Mouse (Mus musculus) cerebellum, postnatal 4 days (tissue): Measurements from ENCODE around the gene Rpl18.

Experiments
- DNase-seq, 2 experiments: peaks; one replicate each; pipeline ENCODE4 v3.0.0; 2022; ENCODE audit warnings: low spot score in 2 of 2, mixed read lengths in 1 of 2

The Rpl18 gene

DNA sequence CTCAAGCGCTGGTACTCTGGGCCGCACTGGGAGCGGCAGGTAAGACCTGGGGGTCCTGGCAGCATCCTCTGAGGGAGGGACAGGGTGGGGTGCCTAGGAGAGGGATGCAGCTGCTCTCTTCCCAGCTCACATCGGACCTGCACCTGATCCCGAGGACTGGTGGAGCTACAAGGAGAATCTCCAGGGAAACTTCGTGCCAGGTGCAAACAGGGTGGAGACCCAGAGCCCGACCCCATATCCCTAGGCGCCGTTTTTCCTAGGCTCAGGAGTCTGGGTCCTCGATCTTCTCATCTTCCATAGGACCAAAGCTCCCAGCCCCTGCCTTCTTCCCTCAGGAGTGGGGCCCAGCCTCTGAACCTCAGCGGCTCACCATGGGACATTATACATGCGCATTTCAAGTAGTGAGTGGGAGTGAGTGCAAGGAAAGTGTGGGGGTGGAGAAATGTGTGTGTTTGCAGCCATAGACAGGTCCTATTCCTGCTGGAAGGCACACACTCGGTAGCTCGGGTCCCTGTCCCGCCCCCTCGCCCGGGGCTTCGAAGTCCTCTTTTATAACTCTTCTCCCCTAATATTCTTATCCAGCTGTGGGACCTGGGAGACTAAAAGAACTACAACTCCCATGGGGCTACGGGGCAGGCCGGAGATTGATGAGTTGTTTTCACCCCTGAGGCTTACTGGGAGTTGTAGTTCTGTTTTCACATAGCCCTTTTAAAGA lies 14.8 kb upstream of the Rpl18 start:
- DNase-seq, result peak in 1 of 2 experiments; percentile 59

DNA sequence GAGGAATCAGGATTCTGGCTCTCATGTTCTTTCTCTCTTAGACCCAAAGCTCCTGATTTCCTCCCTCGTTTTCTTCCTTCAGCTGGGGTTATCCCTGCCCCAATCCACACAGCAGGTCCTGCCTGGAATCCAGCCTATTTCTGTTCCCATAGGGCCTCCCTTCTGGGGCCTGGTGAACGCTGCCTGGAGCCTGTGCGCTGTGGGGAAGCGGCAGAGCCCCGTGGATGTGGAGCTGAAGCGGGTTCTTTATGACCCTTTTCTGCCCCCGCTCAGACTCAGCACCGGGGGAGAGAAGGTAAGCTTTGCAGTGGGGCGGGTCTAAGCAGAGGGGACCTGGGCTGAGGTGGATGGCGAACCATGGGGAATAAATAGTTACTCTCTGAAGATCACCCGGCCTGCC lies 14.2 kb upstream of the Rpl18 start:
- DNase-seq, result no peak

DNA sequence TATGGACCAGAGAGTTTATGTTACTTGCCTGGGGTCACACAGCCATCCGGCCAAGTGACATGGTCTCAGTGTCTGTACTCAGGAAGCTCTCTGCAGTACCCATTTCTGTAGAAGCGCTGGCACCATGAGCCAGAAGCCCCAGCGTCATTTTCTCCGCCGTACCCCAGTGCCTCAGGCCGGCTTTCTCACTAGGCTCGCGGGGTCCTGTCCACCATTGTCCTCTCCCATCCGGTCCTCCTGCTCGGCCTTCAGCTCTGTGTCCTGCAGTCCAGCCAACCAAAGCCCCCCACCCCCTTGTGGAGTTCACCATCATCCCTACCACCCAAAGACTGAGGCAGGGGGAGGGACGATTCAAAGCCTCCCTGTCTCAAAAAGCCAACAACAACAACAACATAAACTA lies 13.7 kb upstream of the Rpl18 start:
- no peak for DNase-seq

DNA sequence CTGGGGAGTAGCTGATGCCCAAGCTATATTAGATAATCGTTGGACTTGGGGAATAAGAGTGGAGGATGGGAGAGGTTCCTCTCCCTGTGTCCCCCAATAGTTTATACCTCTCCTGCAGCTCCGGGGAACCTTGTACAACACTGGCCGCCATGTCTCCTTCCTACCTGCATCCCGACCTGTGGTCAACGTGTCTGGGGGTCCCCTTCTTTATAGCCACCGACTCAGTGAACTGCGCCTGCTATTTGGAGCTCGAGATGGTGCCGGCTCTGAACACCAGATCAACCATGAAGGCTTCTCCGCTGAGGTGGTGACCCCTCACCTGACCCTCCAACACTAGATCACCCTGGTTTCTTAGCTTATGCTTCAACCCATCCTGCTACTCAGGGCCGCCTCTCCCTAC lies 12.9 kb upstream of the Rpl18 start:
- DNase-seq, result no peak

DNA sequence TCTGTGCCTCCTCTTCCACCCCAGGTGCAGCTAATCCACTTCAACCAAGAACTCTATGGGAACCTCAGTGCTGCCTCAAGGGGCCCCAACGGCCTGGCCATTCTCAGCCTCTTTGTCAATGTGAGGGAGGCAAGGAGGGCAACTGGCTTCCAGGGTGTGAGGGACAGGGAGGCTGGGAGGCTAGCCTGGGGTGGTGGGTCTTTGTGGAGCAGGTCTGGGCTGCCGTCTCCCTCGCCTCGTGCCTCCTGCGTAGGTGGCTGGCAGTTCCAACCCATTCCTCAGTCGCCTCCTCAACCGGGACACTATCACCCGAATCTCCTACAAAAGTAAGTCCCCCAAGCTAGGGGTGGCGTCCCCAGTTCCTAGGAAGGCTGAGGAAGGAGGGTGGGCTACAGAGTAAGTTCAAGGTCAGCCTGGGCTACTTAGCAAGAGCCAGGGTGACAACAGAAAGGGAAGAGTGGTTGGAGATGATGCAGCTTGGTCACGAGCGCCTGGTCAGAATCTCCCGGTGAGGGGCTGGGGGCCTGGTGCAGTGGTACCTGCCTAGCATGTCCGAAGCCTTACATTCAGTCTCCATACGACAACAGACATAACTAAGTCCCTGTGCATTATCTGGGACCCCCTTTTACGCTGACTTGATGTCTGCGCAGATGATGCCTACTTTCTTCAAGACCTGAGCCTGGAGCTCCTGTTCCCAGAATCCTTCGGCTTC lies 12.3 kb upstream of the Rpl18 start:
- DNase-seq, result no peak

DNA sequence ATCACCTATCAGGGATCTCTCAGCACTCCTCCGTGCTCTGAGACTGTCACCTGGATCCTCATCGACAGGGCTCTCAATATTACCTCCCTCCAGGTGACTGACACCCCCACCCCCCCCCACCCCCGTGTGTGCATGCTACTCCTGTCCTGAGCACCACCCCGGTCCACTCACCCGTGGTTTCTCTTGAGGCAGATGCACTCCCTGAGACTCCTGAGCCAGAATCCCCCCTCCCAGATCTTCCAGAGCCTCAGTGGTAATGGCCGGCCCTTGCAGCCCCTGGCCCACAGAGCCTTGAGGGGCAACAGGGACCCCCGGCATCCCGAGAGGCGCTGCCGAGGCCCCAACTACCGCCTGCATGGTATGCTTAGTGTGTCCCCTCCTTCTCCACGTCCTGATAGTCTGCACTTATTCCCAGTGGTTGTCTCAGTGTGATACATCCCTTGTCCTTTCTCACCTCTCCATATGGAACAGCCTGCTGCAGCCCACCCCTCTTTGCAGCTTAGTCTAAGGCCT lies 11.7 kb upstream of the Rpl18 start:
- no peak for DNase-seq

DNA sequence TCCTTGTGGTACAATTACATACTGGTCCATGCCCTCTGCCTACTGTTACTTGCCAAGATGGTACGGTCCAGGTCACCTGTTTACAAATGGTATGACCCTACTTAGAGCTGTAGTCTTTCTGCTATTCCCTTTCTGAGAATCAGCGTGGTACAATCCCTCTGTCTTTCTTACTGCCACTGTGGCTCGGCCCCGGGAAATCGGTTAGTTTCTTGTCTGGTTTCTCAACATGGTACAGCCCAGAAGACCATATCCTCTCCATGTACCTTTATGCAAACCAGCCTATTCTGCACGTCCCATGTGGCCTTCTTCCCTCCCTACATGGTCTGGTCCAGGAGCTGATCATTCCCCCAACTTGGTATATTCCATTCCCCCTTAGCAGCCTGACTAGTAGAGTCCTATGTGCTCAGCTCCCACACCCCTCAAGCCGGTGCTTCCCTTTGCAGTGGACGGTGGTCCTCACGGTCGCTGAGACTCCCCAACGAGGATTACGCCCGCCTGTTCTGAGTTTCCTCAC lies 11.2 kb upstream of the Rpl18 start:
- DNase-seq, result peak in 1 of 2 experiments; percentile 68

DNA sequence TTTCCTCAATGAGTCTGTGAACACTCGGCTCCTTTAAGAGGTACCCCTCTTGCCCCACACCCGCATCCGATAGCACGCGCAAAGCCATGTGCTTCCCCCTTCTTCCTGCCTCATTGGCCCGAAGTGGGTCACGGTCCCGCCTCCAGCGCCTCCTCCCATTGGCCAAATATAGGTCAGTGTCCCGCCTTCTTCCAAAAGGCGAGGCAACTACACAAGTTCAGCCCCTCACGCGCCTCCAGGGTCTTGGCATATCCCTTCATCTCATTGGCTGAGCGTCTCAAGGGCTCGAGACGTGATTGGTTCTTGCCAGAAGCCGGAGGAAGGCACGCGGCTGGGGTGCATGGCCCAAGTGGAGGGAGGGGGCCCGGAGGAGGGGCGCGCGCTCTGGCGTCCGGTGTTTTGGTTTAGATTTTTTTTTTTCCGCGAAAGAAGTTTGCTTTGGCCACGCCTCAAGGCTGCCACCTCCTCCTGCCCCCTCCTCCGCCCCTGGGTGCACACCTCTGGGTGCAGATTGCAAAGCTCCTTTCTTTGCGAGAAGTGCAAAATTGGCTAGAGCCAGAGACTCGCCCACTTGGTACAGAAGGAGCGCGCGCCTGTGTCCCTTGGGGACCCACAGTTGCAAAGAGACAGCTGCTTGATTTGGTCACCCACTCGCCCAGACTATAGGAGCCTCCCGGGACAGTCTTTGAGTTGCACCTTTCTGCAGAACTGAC lies 10.4 kb upstream of the Rpl18 start, which contains the start of gene Dbp:
TSS of gene Dbp (plus strand) at position 359 of the 713 bp plus-strand sequence.
- peak; percentile 88 to 97 for DNase-seq

DNA sequence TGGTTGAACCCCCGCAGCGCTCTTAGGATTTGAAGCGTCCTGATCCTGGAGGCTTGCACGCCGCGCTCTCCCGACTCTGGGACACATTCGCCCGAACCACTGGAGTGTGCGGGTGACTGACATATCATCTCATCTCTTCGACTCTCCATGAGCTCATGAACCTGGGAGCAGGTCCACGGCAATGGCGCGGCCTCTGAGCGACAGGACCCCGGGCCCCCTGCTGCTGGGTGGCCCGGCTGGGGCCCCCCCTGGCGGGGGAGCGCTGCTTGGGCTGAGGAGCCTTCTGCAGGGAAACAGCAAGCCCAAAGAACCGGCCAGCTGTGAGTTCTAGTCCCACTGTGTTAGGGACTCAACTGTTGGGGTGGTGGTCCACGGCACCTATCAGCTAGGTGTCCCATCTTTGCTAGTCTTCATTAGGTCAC lies 9.8 kb upstream of the Rpl18 start:
- DNase-seq, result no peak

DNA sequence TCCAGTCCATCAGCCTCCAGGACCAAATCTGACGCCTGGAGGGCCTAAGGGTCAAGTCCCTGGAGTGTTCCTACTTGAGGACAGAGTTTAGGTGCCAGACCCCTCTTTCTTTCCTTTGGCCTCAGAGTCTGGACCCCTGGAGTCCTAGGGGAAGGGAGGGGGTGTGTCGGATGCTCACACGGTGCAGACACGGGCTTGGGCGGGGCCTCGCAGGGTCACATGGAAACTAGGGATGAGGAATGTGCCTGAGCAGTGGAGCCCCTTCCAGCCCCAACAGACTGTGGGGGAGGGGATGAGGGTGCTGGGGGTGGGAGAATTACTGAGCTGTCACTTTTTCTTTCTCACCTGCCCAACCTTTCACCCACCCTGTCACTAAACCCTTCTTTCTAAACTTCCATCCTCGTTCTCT lies 9.4 kb upstream of the Rpl18 start:
- peak in 1 of 2 experiments; percentile 50 for DNase-seq

DNA sequence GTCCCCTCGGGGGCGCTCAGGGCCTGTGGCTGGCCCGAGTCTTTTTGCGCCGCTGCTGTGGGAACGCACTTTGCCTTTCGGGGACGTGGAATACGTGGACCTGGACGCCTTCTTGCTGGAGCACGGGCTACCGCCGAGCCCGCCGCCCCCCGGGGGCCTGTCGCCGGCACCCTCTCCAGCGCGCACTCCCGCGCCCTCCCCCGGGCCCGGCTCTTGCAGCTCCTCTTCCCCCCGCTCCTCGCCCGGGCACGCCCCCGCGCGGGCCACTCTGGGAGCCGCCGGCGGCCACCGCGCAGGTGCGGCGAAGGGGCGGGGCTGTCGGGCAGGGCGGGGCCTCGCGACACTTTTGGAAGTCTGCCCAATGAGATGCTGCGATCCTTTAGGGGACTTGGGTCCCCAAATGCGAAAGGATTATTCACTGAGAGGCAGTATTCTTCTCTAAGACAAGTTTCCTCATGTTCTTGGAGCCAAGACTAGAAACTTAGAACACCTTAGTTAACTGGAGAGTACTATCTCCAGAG lies 8.5 kb upstream of the Rpl18 start:
- DNase-seq, result peak; percentile 65 to 81

DNA sequence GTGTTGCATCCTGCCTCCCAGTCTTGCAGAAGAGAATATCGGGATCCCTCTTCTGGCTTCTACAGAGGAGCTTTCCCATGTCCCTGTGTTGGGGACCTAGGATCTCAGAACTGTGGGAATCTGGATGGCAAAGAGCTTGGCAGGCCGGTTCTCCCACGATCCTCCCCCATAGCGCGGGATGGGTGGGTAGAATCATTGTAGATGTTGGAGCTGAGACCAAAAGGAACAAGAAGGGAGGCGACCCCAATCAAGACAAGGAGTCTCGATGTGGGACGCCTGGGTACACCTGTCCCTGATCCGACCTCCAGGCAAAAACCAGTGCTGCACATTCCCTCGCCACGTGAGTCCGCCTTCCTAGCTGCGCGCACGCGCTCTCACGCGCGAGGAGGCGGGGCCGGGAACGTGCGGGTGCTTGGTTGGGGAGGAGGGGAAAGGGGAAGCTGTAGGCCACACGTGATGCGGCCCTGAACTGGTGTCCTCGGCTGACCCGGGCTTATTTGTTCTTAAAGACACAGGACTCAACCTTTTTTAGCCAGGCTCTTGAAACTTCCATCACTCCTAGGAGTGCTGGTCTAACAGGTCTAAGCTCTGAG lies 7.8 kb upstream of the Rpl18 start:
- peak; percentile 78 to 86 for DNase-seq

DNA sequence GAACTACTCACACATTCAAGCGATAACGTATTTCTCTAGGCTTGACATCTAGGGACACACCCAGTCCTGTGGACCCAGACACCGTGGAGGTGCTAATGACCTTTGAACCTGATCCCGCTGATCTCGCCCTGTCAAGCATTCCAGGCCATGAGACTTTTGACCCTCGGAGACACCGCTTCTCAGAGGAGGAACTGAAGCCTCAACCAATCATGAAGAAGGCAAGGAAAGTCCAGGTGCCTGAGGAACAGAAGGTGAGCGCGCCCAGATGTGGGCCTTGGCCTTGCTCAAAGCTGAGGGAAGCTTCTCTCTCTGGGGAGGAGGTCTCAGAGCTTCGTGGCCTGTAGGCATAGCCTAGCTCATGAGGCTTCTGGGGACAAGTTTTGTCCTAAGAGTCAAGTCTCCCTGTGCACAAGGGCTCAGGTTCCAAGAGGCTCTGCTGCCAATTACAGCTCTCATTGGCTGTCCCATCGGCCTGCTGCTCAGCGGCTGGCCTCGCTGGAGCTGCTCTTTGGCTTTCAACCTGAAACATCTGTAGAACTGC lies 7.0 kb upstream of the Rpl18 start:
- no peak for DNase-seq

DNA sequence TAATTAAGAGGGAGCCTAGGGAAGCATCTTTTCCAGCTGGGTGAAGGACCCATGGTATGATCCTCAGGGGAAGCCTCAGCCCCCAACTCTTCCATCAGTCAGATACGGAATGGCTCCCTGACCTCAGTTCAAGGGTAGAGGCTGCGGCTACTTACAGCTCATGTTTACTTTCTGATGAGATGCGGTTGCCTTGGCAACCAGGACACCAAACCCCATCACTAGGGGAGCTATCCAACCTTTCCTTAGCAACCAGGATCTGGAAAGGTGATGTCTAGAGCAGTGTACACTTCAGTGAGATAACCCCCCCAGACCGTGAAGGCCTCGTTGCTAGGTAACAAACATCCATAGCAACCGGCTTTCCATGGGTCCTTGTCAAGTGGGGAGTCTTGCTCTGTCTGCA lies 6.2 kb upstream of the Rpl18 start:
- no peak for DNase-seq

DNA sequence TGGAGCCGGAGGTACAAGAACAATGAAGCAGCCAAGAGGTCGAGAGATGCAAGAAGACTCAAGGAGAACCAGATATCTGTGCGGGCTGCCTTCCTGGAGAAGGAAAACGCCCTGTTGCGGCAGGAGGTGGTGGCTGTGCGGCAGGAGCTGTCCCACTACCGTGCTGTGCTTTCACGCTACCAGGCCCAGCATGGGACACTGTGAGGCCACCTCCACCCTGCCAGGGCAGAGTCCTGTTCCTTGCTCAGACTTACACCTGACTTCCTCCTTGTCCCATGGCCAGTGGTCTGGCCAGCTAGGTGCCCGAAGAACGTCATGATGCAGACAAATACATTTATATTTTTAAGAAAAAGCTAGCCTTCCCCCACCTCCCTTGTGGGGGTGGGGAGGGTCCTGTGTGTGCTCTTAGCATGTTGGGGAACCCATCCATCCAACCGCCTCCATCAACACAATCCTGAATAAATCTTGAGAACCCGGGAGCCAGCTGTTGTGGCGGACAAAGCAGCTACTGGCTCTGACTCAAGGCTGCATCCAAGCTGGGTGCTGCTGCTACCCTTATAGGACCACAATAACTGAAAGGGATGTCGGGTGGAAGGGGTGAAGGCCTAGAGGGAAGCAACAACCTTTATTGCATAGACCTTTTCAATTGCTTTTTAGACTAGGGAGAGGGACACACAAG lies 5.4 kb upstream of the Rpl18 start:
- DNase-seq, result no peak

DNA sequence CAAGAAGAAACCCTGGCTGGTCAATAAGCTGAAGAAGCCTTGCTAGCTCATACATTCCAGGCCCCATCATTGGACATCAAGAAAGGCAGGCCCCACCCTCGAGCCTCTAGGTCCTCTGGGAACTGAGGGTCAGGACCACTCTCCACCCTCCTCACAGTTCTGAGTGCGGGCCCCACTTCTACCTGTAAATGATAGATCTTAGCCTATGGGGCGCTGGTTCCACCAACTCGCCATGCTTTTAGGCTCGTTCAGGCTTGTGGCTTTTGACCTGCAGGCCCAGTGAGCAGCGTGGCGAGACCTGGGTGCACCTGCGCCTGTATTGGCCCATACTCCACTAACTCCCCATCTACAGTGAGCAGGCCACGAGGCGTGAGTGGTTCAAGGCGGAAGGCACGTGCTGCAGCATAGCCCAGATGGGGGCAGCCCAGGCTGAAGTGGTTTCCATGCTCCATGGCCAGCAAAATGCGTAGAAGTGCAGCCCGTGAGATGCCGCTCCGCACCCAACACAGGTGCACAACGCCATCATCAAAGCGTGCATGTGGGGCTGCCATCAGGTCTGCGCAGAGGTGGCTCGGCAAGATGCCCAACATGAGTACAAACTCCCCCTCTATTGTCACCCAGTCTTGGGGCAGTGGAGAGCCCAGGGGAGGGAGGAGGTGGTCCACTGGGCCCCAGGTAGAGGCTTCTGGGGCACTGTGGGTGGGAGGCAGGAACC lies 4.6 kb upstream of the Rpl18 start:
- DNase-seq, result no peak

DNA sequence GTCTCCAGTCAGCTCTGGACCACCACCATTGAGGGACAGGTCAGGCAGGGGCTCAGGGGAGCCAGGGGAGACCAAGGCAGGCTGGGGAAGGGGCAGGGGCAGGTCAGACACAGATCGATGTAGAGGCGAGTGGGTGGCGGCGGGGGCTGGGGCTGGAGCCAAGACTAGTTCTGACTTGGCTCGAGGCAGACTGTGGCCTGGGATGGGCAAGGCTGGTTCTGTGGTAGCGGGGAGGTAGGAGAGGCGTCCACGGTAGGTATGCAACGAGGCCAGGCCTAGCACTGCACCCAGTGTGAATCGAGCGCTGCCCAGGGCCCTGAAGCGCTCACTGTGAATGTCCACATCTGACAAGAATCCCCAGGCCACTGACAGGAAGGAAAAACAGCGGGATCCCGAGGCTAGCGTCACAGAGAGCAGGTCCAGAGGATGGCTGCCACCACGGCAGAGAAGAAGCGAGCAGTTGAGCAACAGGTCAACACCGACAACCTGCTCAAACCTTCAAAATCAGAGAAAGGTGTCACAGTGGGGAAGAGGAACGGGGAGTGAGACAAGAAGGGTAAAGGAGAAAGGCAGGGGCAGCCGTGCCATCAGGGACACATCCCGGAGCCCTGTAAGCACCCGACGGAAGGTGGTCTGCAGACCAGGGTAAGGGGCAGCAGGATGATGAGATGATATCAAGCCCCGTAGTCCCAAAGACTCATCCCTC lies 3.8 kb upstream of the Rpl18 start:
- DNase-seq, result no peak

DNA sequence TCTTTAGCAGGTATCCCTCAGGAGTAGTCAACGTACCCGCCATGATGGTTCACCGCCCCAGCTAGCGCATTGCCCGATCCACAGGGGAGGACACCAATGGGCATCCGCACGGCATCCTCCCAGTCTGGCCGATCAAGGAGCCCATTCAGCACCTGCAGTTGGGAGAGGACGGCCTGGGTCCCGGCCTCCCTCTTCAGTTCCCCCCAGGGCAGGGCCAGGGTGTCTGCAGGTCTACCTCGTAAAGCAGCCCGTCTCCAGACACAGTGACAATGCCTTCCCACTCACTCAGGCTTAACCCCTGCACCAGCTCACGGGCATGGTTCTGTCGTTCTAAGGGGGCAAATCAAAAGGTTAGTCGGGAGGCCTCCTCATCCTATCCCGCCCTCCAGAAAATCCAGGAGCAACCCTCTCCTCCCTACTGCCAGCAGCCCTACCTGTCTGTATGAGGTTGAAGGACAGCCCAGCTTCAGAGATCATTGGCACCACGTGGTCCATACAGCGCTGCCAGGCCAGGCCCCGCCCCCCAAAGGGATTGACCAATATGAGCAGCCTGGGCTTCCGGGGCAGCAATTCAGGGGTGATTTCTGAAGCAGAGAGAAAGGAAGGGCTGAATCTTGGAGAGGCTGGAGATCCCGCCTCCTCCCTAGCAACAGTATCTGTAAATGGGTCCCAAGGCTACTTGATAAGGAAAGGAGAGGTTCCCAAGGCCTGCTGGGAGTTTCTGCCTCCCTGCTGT lies 3.1 kb upstream of the Rpl18 start:
- DNase-seq, result no peak

DNA sequence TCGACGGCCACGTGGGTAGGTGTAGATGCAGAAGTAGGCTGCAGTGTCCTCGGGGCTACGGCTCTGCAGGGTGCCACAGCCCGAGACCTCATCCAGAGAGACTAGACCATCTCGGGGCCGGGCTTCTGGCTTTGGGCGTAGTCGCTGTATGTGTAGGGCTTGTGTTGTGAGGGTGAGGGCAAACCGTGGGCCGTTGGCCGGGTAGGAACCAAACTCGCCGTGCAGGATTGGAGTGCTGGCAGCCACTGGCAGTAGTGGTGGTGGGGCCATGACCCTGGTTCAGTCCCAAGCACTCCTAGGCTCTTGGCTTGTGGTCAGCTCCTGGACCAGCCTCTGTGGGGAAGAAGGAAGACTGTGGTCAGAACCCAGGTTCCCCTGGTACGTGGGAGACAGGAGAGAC lies 1.9 kb upstream of the Rpl18 start:
- DNase-seq, result no peak
